Mouse (Mus musculus) kidney, adult 2 months (tissue): ENCODE measurements around the gene Hist3h2ba.

ENCODE experiments used
- CTCF ChIP-seq: fragments of 200-500 bp; conservative IDR thresholded peaks from 2 replicates; pipeline ENCODE4 v1.5.1; 2011; ENCODE audit warnings: low read depth, mild to moderate bottlenecking, control low read depth, low read length, moderate library complexity, mixed read lengths; ENCODE audit not compliant: insufficient read depth, insufficient read length
- POLR2A ChIP-seq: fragments of 200-500 bp; IDR thresholded peaks from one replicate; pipeline ENCODE4 v1.6.1; 2011; ENCODE audit warnings: low read depth, low read length, control low read depth

GRCm38 (mm10) chr11:58995061-58995806, 46.5 kb downstream of the Hist3h2ba start:
- TF ChIP-seq CTCF (no peak), POLR2A (no peak)
